Mouse (Mus musculus) heart, postnatal 0 days (tissue): ENCODE measurements around the gene Med20. TPM values are rescaled to one million over a fixed set of nuclear protein-coding genes. Genes with fewer than 3 reads are reported as not detected.

Experiments used
- ATAC-seq: fragments of 200-750 bp; cut with Nextera tagmentation; 2 replicates; pipeline ENCODE4 v1.8.0; 2017; ENCODE audit warnings: low read depth, moderate number of reproducible peaks, moderate library complexity; ENCODE audit not compliant: insufficient read depth
- DNase-seq: peaks from one replicate; pipeline ENCODE4 v3.0.0-alpha.2; 2016; ENCODE audit warnings: low spot score
- H3K27ac ChIP-seq: fragments of 300-500 bp; sonication (generic); 2 replicates; pipeline ENCODE4 v1.5.1; 2014; ENCODE audit warnings: low read depth, mild to moderate bottlenecking
- H3K27me3 ChIP-seq: fragments of 300-500 bp; sonication (generic); 2 replicates; pipeline ENCODE4 v1.6.1; 2014; ENCODE audit warnings: low read length, mixed read lengths; ENCODE audit not compliant: control insufficient read depth, insufficient read depth
- H3K36me3 ChIP-seq: fragments of 300-500 bp; sonication (generic); replicated peaks from 2 replicates; pipeline ENCODE4 v1.6.1; 2014; ENCODE audit warnings: low read length, mixed read lengths; ENCODE audit not compliant: control insufficient read depth, insufficient read depth
- H3K4me1 ChIP-seq: fragments of 300-500 bp; sonication (generic); 2 replicates; pipeline ENCODE4 v1.6.1; 2014; ENCODE audit warnings: antibody characterized with exemption; ENCODE audit not compliant: control insufficient read depth, insufficient read depth
- H3K4me2 ChIP-seq: fragments of 300-500 bp; sonication (generic); 2 replicates; pipeline ENCODE4 v1.6.1; 2014; ENCODE audit warnings: low read depth, mild to moderate bottlenecking, low read length, moderate library complexity
- H3K4me3 ChIP-seq: fragments of 300-500 bp; sonication (generic); 2 replicates; pipeline ENCODE4 v1.5.1; 2014; ENCODE audit warnings: low read depth, low read length
- H3K9ac ChIP-seq: fragments of 300-500 bp; sonication (generic); replicated peaks from 2 replicates; pipeline ENCODE4 v1.6.1; 2014; ENCODE audit warnings: low read depth, low read length, mixed read lengths
- H3K9me3 ChIP-seq: fragments of 300-500 bp; sonication (generic); replicated peaks from 2 replicates; pipeline ENCODE4 v1.6.1; 2016; ENCODE audit warnings: low read length; ENCODE audit not compliant: control insufficient read depth
- CTCF ChIP-seq: IDR thresholded peaks from 2 replicates; pipeline ENCODE4 v1.5.1; 2016; ENCODE audit warnings: antibody characterized with exemption, control low read depth, low read depth
- EP300 ChIP-seq: IDR thresholded peaks from 2 replicates; pipeline ENCODE4 v1.6.1; 2016; ENCODE audit warnings: antibody characterized with exemption, low read depth
- WGBS: fragments of 180-500 bp; shearing (Covaris S2); extraction: QIAGEN DNeasy Blood & Tissue Kit; methylation state at CpG from one replicate; pipeline ENCODE4 v1.1.7; 2014; 5-methylcytosine and 5-hydroxymethylcytosine counted together
- polyA plus RNA-seq: library from polyadenylated mRNA; unstranded; fragments of >200 nt; fragmentation: Nextera tagmentation; extraction: Ambion mirVana; gene quantifications from 2 replicates; pipeline ENCODE4 v1.2.1, GENCODE M21; 2015
- total RNA-seq: library from RNA; depleted of rRNA; stranded (reverse); fragments of >200 nt; gene quantifications from 2 replicates; pipeline ENCODE4 v1.2.3, GENCODE M21; 2014; ENCODE audit warnings: low replicate concordance

The Med20 gene
- total and polyA plus RNA-seq, 2 experiments from 2014 or later, result 21.8 to 26.5 TPM

GRCm38 (mm10) chr17:47594183-47594968 lies 17.0 kb upstream of the Med20 start:
- DNase-seq, result peak; percentile 25
- H3K27me3 ChIP-seq, result no peaks in the 10 kb centered on the region
- 1% methylated on average over 43 of the region's 43 CpGs for WGBS

GRCm38 (mm10) chr17:47594969-47595247 lies 16.5 kb upstream of the Med20 start:
- TF ChIP-seq EP300 (no peak), CTCF (no peak)
- H3K27me3 ChIP-seq, result no peaks in the 10 kb centered on the region
- WGBS, result 3% methylated on average over 9 of the region's 9 CpGs
- H3K9ac ChIP-seq, result peak overlapping the region; percentile 85
- H3K4me1 ChIP-seq, result peaks cover 33% of the 10 kb centered on the region
- H3K4me3 ChIP-seq, result peak overlapping the region; percentile 72
- H3K9me3 ChIP-seq, result no peaks in the 10 kb centered on the region
- H3K36me3 ChIP-seq, result peaks cover 24% of the 10 kb centered on the region
- H3K27ac ChIP-seq, result peak overlapping the region; percentile 94
- DNase-seq (no peak), ATAC-seq (no peak)
- peak overlapping the region; percentile 92 for H3K4me2 ChIP-seq

More at GRCm38 (mm10) chr17:47594183-47594968, 17.0 kb upstream of the Med20 start:
- peak overlapping the region; percentile 85 for H3K9ac ChIP-seq
- H3K27ac ChIP-seq, result peak overlapping the region; percentile 94
- no peak for TF ChIP-seq CTCF
- TF ChIP-seq EP300, result no peak; the same call in 1 of the 2 replicates
- no peaks in the 10 kb centered on the region for H3K9me3 ChIP-seq
- ATAC-seq, result no peak
- H3K4me3 ChIP-seq, result peak overlapping the region; percentile 72
- peaks cover 33% of the 10 kb centered on the region for H3K4me1 ChIP-seq
- peak overlapping the region; percentile 92 for H3K4me2 ChIP-seq
- peaks cover 19% of the 10 kb centered on the region for H3K36me3 ChIP-seq

GRCm38 (mm10) chr17:47595248-47596161 lies 15.9 kb upstream of the Med20 start:
- Histone ChIP-seq H3K4me2 (peak overlapping the region; percentile 92), H3K27ac (peak overlapping the region; percentile 94), H3K27me3 (no peaks in the 10 kb centered on the region), H3K9ac (peak overlapping the region; percentile 85), H3K4me3 (peak overlapping the region; percentile 72), H3K9me3 (no peaks in the 10 kb centered on the region), H3K36me3 (peaks cover 30% of the 10 kb centered on the region), H3K4me1 (peaks cover 33% of the 10 kb centered on the region)
- ATAC-seq (peak; percentile 8), DNase-seq (peak; percentile 69)
- 2% methylated on average over 20 of the region's 21 CpGs for WGBS
- TF ChIP-seq CTCF (no peak), EP300 (0 out of 2 replicates have a peak, but pooled peaks have one; percentile 35)

- H3K4me3 ChIP-seq, result peak overlapping the region; percentile 72
- no peaks in the 10 kb centered on the region for H3K27me3 ChIP-seq
- peaks cover 33% of the 10 kb centered on the region for H3K4me1 ChIP-seq
- H3K9ac ChIP-seq, result peak overlapping the region; percentile 85
- DNase-seq (peak; percentile 23), ATAC-seq (no peak)
- TF ChIP-seq CTCF, result no peak
- no peak for TF ChIP-seq EP300
- H3K36me3 ChIP-seq, result peaks cover 38% of the 10 kb centered on the region
- H3K27ac ChIP-seq, result peak overlapping the region; percentile 94
- H3K4me2 ChIP-seq, result peak overlapping the region; percentile 92
- H3K9me3 ChIP-seq, result no peaks in the 10 kb centered on the region
- WGBS, result 26% methylated on average over 6 of the region's 6 CpGs
Observed at GRCm38 (mm10) chr17:47596162-47596838, 15.1 kb upstream of the Med20 start.

GRCm38 (mm10) chr17:47596839-47597164 lies 14.6 kb upstream of the Med20 start:
- DNase-seq, result no peak
- 43% methylated on average over 5 of the region's 5 CpGs for WGBS

More at GRCm38 (mm10) chr17:47596839-47597164, 14.6 kb upstream of the Med20 start:
- ATAC-seq, result no peak
- H3K4me1 ChIP-seq, result peaks cover 33% of the 10 kb centered on the region
- no peak for TF ChIP-seq EP300
- TF ChIP-seq CTCF, result no peak
- no peaks in the 10 kb centered on the region for H3K27me3 ChIP-seq
- H3K4me2 ChIP-seq, result peak overlapping the region; percentile 92
- H3K27ac ChIP-seq, result peak overlapping the region; percentile 94
- no peaks in the 10 kb centered on the region for H3K9me3 ChIP-seq
- H3K9ac ChIP-seq, result peak overlapping the region; percentile 85; the same call in 1 of the 2 replicates
- peak overlapping the region; percentile 72; the same call in 1 of the 2 replicates for H3K4me3 ChIP-seq
- peaks cover 43% of the 10 kb centered on the region for H3K36me3 ChIP-seq
